Mouse (Mus musculus) ES-Bruce4 (cell line): ENCODE results near the gene Ly86.

Experiments
- CTCF ChIP-seq: IDR thresholded peaks from one replicate; pipeline ENCODE4 v1.8.1; 2011; ENCODE audit warnings: low read depth, low read length
- POLR2A ChIP-seq: IDR thresholded peaks from one replicate; pipeline ENCODE4 v1.8.1; 2011; ENCODE audit warnings: low read length; ENCODE audit not compliant: insufficient read depth

DNA sequence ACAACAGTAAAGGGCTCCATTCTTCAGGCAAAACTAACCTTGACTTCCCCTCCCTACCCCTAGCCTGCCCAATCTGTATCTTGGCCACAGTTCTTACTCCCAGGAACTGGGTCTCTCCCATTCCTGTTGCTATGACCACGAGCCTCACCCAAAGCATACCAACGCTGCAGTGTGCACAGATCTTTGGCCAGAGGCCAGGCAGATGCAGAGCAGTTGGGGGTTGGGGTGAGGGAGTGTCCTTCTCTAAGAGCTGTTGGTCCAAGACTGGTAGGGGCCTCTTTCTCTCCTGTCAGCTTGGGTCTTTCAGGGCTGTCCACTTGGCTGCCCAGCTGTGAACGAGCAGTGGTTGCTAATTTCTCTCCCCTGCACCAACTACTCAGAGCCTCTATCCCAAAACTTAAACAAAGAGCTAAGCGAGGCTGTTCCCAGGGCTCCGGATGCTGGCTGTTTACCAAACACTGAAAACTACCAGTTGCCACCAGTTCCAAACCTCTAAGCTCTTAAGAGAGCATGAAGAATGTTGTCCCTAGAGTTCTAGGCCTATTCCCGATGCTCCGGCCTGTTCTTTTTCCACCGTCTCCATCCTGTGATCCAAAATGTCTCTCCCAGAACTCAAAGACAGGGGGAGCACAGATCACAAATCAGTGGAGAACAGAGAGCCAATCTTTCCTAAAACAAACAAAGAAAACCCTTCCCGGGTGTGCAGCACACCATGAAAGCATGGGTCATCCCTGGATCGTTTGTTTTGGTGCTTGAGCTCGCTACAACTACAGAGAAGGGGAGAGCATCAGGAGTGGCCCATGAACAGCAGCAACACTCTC, 112.2 kb downstream of the Ly86 start:
- TF ChIP-seq POLR2A (no peak), CTCF (no peak)
